Mouse (Mus musculus) heart, postnatal 36 days (tissue): ENCODE results near the gene Elmo1. TPM values are rescaled to one million over a fixed set of nuclear protein-coding genes. Genes with fewer than 3 reads are reported as not detected.
A peak's percentile ranks its signal among the peaks of the same experiment; 100 is the strongest.

Source experiments
- DNase-seq, 2 experiments: peaks; one replicate each; pipeline ENCODE4 v3.0.0; 2021 to 2022
- intact Hi-C: fragments of 180-260 bp; cut with DNase I; formaldehyde crosslinking; loops from one replicate; pipeline ENCODE4 v1.15.1; 2025
- total RNA-seq, 2 experiments: library from RNA; stranded (reverse); gene quantifications; 2 replicates each; pipeline ENCODE4 v1.2.3; 2021

Gene Elmo1
- 10 to 100 TPM in 1 of 2 experiments, 1 to 10 TPM in 1; 8.5 to 11.2 TPM for total RNA-seq

DNA sequence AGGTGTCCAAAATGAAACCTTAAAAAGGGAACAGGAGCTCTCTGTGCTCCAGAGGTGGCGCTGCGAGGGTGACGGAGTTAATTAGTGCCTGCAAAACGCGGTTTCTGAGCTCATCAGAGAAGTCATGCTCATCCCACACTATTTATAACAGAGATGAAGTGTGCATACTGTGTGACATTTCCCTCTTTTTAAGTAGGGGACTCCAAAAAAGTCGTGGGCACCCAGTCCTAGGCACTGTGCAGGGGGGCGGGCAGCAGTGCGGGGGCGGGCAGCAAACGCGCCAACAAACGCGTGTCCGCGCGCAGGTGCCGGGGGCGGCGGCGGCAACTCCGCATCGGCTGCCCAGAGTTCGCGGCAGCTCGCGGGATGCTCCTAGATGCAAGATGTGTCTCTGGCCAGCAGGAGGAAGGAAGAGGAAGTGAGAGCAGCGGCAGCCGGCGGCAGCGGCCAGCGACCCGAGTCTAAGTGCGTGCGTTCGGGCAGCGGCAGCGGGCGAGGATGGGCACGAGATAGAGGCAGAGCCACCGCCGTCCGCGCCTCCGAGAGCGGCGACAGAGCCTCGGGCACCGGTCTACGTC lies at the start of gene Elmo1:
Gene Elmo1, plus strand, starts transcription at position 464 of the 578 bp plus-strand sequence.
- DNase-seq = peak; percentile 70 to 81
- intact Hi-C loops = loop anchor here (1.0 to 5.0 kb wide), 8 partner anchors 45 to 202 kb away; no protein-coding TSS in a partner anchor

DNA sequence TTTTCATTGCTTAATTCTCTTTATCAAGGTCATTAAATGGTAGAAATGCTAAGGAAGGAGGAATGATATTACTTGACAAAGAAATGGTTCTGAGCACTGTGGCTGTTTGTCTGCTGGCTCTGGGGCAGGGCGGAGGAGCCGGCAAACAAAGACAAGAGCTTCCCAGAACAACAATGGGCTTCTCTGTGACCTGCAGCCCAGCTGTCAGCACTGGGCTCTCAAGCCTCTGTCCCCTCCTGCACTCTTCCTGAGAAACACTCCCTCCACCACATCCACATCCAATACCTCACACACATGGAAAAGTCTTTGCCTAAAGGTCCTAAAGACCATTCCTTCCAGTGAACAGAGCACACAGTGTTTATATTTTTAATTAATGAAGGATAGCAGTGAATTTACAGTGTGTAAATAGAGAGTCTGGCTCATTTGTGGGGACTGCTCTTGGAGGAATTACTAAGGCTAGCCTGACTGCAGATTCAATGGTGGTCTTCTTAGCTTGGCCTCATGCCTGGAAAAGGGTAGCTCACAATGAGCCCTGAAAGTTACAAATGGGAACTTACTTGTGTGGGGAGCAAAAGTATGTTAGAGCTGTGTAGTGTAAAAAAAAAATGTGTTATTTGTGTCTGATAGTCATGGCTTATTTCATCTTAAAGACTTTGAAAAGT lies 49.1 kb upstream of the Elmo1 start:
- intact Hi-C loops = no loop called here
- no peak for DNase-seq

DNA sequence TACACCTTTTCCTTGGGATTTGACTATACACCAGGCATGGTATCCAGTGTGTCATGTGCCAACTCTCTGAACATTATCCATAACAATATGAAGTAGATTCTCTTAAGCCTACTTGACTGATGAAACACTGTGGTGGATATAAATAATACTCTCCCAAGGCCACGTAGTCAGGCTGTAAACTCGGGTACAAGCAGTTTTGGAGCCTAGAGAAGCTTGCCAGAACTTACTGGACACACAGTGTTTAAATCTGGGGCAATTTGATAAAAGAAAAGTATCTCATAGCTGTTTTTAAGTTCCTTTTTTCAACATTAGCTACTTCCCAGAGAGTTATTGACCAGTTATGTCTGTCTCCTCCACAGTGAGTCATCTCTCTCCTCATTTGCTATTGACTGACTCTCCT lies 47.5 kb upstream of the Elmo1 start:
- DNase-seq = no peak
- intact Hi-C loops = no loop called here

DNA sequence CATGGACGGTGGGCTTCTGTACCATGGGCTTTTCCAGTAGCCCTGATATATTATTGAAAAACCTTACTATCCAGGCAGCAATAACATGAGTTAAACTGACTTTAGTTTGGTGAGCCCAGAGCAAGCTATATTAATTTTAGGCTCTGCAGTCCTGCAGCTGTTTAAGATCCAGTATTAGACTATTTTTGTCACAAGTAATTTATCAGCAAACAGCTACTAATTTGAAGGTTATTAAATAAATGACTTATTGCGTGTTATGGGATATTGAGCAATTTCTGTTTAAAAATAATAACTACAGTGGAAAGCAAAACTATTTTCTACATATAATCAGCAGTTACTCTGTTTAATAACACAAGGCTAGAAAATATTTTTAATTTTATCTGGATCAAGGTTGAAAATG lies 45.0 kb upstream of the Elmo1 start:
- intact Hi-C loops = no loop called here
- no peak for DNase-seq

DNA sequence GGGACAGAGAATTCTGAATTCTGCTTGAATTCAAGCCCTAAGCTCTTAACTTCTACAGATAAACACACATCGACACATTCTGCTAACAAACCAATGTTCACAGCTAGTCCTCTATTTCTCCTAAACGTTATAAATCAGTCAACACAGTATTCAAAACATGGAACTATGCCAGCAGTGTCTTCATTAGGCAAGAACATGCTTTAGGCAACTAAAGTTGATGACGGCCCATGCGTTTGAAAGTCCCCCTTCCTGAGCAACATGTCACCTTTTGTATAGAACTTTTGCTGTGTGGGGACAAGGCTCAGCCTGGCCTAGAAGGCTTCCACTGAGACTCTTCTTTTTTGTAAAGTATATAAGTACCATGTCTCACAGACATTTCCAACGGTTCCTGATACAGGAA lies 44.6 kb upstream of the Elmo1 start:
- DNase-seq = no peak
- intact Hi-C loops = no loop called here

DNA sequence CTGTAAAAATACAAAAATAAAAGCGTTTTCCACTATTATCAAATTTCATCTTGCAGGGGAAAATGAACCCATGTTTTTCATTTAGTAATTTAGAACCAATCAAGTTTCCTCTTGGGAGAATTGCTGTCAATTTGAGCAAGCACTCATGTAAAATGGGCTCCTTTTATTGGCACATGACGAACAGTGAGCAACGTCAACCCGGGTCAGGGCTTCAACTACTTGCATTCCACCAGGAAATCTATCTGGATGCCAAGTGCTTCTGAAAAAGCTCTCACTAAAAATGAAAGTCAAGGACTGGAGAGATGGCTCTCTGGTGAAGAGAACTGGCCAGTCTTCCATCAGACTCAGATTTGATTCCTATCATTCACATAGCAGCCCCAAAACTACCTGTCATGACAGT lies 44.0 kb upstream of the Elmo1 start:
- intact Hi-C loops = no loop called here
- no peak for DNase-seq

DNA sequence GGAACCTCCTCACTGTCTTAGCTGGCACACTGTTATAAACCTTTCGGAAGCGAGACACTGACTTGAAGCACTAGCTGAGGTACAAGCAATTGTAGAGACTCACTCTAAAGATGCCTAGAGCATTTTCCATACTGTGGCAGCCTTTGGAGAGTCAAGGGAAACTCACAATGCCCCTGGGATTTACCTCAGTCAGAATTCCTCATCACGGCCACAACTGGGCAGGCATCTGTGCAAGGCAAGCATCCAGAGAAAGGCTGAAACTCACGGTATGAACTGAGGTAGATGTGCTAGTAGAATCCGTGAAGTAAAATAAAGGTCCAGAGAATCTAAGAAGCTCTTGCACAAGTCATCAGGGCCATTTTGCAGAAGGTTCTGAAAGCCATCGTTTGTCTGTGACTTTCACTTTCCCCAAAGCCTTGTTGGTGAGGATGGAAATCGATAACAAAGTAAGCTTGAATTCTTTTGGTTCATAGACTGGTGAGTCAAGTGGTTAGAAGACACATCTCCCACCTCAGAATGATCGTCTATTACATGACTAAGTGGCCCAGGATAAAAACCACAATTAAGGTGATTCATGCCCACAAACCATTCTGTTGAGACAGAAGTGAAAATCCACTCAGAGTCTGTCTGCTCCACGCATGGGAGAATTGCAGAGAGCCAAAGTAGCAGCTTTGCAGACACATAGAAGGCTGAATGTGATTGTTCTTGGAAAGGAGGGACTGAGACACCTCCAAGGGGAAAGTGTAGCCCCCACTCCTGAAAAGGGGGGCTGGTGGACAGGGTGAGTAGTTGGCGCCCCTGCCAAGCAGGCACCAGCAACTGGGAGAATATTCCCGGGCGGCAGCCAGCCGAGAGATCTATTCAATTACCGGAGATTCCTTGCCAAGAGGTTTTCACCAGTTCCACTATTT lies 42.2 kb upstream of the Elmo1 start:
- intact Hi-C loops = no loop called here
- no peak for DNase-seq

DNA sequence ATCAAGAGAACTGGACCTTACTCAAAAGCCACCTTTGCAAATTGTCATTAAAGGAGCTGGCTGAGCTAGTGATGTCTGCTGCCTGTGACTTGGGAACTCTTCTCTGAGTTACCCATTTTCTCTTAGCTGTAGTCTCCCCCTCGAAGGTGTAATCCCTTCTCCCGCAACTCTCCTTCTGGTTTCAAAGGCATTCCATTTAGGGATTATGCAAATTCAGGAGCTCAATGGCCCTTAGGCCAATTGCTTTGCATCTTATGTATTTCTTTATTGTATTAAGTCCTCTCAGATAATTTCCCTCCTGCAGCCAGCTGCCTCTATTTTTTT lies 41.6 kb upstream of the Elmo1 start:
- no peak for DNase-seq
- intact Hi-C loops = no loop called here

DNA sequence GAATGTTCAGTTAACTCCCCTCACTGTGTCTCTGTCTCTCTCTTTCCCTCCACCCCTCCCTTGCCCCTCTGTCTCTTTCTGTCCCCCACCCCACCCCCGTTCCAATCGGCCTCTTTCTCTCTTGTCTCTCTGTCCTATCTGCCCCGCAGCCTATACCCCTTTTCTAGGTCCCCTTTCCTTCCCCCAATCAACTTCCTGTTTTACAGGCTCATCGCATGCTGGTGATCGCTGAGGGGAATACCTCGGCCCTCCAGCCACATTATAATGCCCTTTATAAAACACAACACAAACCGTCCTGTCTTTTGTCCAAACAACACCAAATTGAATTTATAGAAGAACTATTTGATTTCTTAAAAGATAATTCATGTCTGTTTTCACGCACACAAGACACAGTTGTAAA lies 40.7 kb upstream of the Elmo1 start:
- intact Hi-C loops = no loop called here
- no peak for DNase-seq

DNA sequence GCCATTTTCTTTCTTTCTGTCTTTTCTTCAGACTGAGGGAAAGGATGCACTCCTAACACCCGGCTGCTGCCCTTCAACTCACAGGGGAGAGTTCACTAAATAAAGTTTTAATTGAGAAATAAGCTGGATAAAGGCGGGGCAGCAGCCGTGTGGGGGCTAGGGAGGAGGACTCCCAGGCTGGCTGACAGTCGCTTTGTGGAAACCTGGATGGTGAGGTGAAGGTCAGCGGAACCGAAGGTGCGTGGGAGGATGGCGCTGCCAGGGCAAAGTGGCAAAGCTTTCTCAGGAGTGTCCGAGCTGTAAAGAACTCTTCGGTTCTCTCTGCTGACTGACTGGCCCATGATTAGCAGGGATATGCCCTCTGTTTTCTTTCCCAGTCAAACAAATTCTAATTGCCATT lies 40.2 kb upstream of the Elmo1 start:
- DNase-seq = no peak
- intact Hi-C loops = no loop called here

DNA sequence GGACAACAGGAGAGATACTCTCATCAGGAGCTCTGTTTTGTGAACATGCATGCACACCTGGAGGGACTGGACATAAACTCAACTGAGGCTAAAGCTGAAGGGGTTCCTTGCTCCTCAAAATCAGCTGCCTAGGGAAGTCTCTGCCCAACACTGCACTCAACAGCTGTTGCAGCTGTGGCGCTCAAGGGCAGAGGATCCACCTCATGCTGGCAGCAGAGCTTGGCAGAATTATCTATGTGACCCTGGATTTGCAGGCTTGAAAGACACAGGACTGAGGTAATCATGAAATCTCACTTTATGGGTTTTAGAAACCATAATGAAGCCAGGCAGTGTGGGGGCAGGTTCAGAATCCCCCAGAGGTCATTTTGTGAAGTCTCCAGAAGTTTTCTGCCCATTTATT lies 32.5 kb upstream of the Elmo1 start:
- intact Hi-C loops = no loop called here
- no peak for DNase-seq

DNA sequence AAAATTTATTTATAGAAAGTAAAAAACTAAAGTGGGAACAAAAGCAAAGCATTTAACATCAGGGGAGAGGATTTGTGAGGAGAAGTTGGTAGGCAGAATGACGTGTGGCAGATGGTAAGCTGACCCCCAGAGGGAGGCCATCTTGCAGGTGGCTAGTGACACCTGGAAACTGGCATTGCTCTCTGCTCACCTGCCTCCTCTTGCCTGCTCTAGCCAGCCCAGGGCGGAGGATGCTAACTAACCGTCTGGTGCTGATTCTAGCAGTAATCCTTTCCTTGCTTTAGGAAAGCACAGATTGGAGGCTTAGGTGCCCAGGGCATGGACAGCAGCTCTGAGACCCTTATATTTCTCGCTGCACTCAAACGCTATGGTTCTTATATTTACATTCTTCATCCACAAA lies 29.4 kb upstream of the Elmo1 start:
- DNase-seq = no peak
- intact Hi-C loops = no loop called here

DNA sequence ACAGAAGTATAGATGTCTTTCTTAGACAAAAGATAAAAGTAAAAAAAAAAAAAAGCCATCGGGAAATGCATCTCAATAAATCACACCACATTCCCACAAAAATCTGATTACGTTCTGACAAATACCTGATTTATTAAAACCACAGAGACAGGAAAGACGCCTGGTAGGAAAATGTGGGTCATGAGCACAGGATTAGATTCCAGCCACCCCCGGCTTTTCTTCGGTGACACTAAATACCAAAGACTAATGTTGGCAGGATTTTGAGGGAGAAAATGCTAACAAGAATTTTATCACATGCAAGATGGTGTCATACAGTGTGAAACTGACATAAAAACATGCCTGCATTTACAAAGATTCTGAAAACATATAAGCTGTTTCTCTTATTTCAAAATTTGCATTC lies 27.1 kb upstream of the Elmo1 start:
- intact Hi-C loops = no loop called here
- no peak for DNase-seq

DNA sequence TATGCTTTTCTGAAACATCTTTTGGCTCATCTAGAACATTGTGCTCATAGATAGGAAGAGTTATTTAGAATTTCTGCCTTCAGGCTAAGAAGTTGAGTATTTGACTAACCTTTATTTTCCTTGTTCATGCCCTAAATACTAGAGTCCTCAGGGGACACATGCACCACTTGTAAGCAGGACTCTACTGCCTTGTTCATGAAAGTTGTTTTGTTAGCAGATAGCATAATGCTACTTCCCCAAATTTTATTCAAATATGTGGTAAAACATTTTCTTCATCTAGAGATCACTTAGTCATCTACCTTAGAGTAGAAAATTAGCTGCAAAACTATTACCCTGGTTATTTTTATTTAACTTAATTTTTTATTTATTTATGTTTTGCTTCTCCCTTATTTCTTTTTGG lies 18.4 kb upstream of the Elmo1 start:
- DNase-seq = no peak
- intact Hi-C loops = no loop called here

DNA sequence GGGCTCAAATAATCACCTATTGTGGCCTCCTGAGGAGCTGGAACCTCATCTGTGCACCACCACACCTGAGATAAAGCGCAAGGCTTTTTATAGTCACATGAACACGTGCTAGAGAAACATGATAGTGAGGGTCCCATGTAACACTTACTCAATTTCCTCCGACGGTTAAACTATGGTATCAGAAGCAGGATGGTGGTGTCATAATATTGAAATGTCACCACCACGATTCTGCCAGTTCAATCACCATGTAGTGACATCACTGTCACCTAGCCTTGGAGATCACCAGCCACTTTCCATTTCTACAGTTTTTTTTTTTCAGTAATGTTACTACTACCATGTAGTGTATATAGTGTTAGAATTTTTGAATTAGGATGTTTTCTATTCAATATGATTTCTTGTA lies 17.4 kb upstream of the Elmo1 start:
- DNase-seq = no peak
- intact Hi-C loops = no loop called here

DNA sequence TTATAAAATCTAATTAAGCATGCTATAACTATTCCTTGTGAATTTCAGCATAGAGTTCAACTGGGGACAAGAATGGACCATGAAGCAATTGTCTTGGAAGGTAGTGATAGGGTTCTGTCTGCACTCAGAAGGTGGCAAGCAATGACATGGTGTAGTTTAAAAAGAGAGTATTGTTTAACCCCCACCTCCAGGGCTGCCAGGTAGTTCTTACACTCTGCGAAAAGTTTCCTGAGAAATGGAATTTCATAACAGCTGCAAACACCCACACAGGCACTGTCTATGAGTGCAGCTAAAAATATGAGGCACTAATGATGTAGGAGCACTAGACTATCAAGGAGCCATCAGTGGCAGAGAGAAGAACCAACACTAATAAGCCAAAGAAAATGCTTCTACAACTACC lies 13.9 kb upstream of the Elmo1 start:
- DNase-seq = no peak
- intact Hi-C loops = no loop called here

DNA sequence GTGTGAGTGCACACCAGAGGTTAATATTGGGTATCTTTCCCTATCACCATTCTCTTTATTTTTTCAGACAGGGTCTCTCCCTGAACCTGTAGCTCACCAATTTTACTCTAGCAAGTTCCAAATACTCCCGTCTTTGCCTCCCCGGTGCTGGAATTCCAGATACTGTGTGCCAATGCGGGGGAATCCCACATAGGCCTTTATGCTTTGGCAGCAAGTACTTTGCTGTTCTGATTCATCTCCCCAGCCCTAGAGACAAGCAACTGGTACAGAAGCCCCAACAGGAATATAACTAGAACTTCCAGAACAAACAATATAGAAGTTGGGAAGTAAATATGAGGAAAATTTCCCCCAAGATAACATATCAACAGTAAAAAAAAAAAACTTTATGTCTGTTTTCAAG lies 13.2 kb upstream of the Elmo1 start:
- intact Hi-C loops = no loop called here
- no peak for DNase-seq

DNA sequence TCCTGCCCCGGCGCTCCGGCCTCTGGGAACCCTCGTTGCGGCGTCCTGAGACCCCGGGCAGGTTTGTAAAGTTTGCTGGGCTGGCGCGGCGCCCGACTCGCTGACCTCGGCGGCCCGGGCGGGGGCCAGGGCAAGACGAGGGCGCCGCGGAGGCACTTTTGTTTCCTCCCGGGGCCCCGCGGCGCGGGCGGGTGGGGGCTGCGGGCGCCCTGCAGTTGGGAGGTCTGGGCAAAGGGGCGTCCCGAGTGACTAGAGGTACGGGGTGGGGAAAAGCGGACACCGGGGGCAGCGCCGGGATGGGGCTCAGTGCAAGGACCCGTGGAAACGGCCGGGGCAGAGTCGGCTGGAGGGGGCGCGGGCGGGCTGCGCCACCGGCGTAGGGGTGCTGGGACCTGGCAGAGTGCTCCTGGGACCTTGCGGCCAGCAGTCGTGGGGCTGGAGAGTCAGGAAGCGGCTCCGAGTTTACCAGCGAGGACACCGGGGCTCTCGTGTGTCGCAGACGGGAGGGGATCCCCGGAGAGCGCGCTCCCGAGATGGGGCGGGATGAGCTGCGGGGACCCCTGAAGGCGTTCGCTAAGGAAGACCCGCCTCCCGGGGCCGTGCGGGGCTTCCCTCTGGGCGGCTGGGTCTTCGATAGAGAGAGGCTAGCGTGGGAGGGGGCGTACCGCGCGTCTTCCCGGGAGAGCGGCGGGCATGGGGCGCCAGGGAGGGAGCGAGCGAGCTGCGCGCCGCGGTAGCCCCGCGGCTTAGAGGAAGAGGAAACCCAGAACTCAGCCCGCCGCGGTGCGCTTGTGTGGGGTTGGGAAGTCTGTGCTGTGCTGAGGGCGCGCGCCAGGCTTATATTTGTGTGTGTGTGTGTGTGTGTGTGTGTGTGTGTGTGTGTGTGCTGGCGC lies 561 bp downstream of the Elmo1 start:
- peak; percentile 61 to 74 for DNase-seq
- intact Hi-C loops = loop anchor here (1.0 to 5.0 kb wide), 8 partner anchors 44 to 201 kb away; no protein-coding TSS in a partner anchor

DNA sequence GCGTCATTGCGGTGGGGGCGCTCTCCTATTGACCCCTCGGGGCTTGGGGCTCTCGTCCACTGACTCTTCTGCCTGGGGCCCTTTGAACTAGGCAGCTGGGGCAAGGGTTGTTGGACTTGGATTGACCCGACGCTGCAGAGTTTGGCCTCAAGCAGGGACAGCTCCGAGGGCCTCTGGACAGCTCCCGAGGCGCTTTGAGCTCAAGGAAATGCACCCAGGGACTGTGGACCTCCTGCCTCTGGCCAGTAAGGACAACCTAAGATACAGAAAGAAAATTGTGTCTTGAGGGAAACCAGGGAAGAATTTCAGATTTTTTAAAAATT lies 1.2 kb downstream of the Elmo1 start:
- intact Hi-C loops = loop anchor here (2.0 to 5.0 kb wide), 7 partner anchors 43 to 201 kb away; no protein-coding TSS in a partner anchor
- peak in 1 of 2 experiments; percentile 45 for DNase-seq

DNA sequence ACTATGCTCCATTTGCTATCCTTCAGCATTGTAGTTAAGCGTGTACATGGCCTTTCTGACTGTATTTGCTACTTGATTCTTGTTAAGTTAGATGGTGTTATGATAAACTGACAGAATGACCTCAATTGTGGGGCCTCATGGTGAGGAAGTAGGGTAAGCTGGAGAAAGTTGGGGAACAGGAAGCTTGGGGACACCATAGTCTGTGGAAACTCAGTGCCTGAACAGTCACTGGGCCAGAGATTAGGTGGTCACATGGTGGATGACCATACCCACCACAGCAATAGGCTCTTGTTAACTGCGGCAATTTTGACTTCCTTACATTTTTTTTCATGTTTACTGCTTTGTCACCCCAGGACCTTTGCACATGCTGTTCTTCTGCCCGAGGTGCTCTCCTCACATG lies 1.9 kb downstream of the Elmo1 start:
- intact Hi-C loops = loop anchor here (5.0 kb wide), 5 partner anchors 55 to 200 kb away; no protein-coding TSS in a partner anchor
- no peak for DNase-seq
